Mouse (Mus musculus) thymus, adult 2 months (tissue): ENCODE measurements at regions not wholly inside any gene's neighbourhood (a gene's known extent, or its start where the extent isn't known, plus 50 kb on each side); places are given as distances from the start of the nearest gene placed in this dataset.

ENCODE experiments used
- DNase-seq: peaks from one replicate; pipeline ENCODE4 v3.0.0; 2021
- H3K27ac ChIP-seq: fragments of 200-500 bp; 2 replicates; pipeline ENCODE4 v1.5.1; 2012; ENCODE audit warnings: low read length, control low read depth; ENCODE audit not compliant: control insufficient read depth, insufficient read depth
- H3K27me3 ChIP-seq: fragments of 200-500 bp; 2 replicates; pipeline ENCODE4 v1.6.1; 2012; ENCODE audit warnings: mild to moderate bottlenecking, low read length, moderate library complexity, mixed read lengths; ENCODE audit not compliant: control insufficient read depth, insufficient read depth
- H3K36me3 ChIP-seq: fragments of 200-500 bp; 2 replicates; pipeline ENCODE4 v1.6.1; 2012; ENCODE audit warnings: mild to moderate bottlenecking, low read length, moderate library complexity; ENCODE audit not compliant: control insufficient read depth, insufficient read depth
- H3K4me1 ChIP-seq: fragments of 200-500 bp; replicated peaks from 2 replicates; pipeline ENCODE4 v1.6.1; 2012; ENCODE audit warnings: low read length; ENCODE audit not compliant: control insufficient read depth, insufficient read depth
- H3K4me3 ChIP-seq: fragments of 200-500 bp; 2 replicates; pipeline ENCODE4 v1.5.1; 2012; ENCODE audit warnings: mild to moderate bottlenecking, low read length, control low read depth, moderate library complexity; ENCODE audit not compliant: control insufficient read depth, insufficient read depth
- CTCF ChIP-seq: fragments of 200-500 bp; IDR thresholded peaks from 2 replicates; pipeline ENCODE4 v1.5.1; 2012; ENCODE audit warnings: mild to moderate bottlenecking, control low read depth, low read length, moderate library complexity, borderline replicate concordance; ENCODE audit not compliant: control insufficient read depth, poor library complexity, insufficient read depth; ENCODE audit errors: extremely low read depth
- POLR2A ChIP-seq: fragments of 200-500 bp; IDR thresholded peaks from 2 replicates; pipeline ENCODE4 v1.6.1; 2012; ENCODE audit warnings: mild to moderate bottlenecking, low read length, control low read depth, moderate library complexity; ENCODE audit not compliant: control insufficient read depth, poor library complexity, insufficient read depth; ENCODE audit errors: extremely low read depth
- WGBS: fragments of 180-500 bp; shearing (Covaris S2); methylation state at CpG from one replicate; pipeline ENCODE4 v1.1.7; 2018; 5-methylcytosine and 5-hydroxymethylcytosine counted together

- no peaks in the 10 kb centered on the region for H3K36me3 ChIP-seq
- no peaks in the 10 kb centered on the region for H3K4me1 ChIP-seq
- peak; percentile 3 for DNase-seq
- no peak overlapping the region for H3K4me3 ChIP-seq
- H3K27ac ChIP-seq = no peak overlapping the region
- no peaks in the 10 kb centered on the region for H3K27me3 ChIP-seq
- WGBS = 40% methylated on average over 9 of the region's 9 CpGs
- TF ChIP-seq POLR2A = no peak
- TF ChIP-seq CTCF = no peak
These were observed 221.1 kb upstream of the Ghitm start for GRCm38 (mm10) chr14:37355968-37356704.

- H3K36me3 ChIP-seq = no peaks in the 10 kb centered on the region
- no peak for DNase-seq
- no peaks in the 10 kb centered on the region for H3K27me3 ChIP-seq
- TF ChIP-seq POLR2A (no peak), CTCF (no peak)
- no peaks in the 10 kb centered on the region for H3K4me1 ChIP-seq
- 22% methylated on average over 4 of the region's 4 CpGs for WGBS
- H3K4me3 ChIP-seq = no peak overlapping the region
- no peak overlapping the region for H3K27ac ChIP-seq
These were observed 188.3 kb upstream of the Ghitm start for GRCm38 (mm10) chr14:37323392-37323791.

GRCm38 (mm10) chr14:37315239-37315895 is 180.3 kb upstream of the Ghitm start:
- Histone ChIP-seq H3K36me3 (no peaks in the 10 kb centered on the region), H3K4me1 (no peaks in the 10 kb centered on the region), H3K27me3 (no peaks in the 10 kb centered on the region), H3K27ac (no peak overlapping the region), H3K4me3 (no peak overlapping the region)
- TF ChIP-seq CTCF (no peak), POLR2A (no peak)
- WGBS = 95% methylated on average over 7 of the region's 7 CpGs
- DNase-seq = no peak

- Histone ChIP-seq H3K27ac (no peak overlapping the region), H3K4me1 (no peaks in the 10 kb centered on the region), H3K27me3 (no peaks in the 10 kb centered on the region), H3K4me3 (no peak overlapping the region), H3K36me3 (no peaks in the 10 kb centered on the region)
- TF ChIP-seq POLR2A (no peak), CTCF (no peak)
- DNase-seq = no peak
These were observed 178.8 kb upstream of the Ghitm start for GRCm38 (mm10) chr14:37313906-37314305.

- WGBS = 40% methylated on average over 3 of the region's 3 CpGs
- TF ChIP-seq POLR2A (no peak), CTCF (no peak)
- no peaks in the 10 kb centered on the region for H3K36me3 ChIP-seq
These were observed 177.8 kb upstream of the Ghitm start for GRCm38 (mm10) chr14:37312887-37313286.

GRCm38 (mm10) chr14:37306622-37307274 is 171.7 kb upstream of the Ghitm start:
- Histone ChIP-seq H3K27me3 (no peaks in the 10 kb centered on the region), H3K36me3 (no peaks in the 10 kb centered on the region), H3K27ac (no peak overlapping the region), H3K4me1 (no peaks in the 10 kb centered on the region), H3K4me3 (no peak overlapping the region)
- TF ChIP-seq POLR2A (no peak), CTCF (no peak)
- WGBS = 65% methylated on average over 2 of the region's 2 CpGs
- no peak for DNase-seq

More at GRCm38 (mm10) chr14:37312887-37313286, 177.8 kb upstream of the Ghitm start:
- no peaks in the 10 kb centered on the region for H3K4me1 ChIP-seq
- no peaks in the 10 kb centered on the region for H3K27me3 ChIP-seq
- no peak for DNase-seq
- no peak overlapping the region for H3K27ac ChIP-seq
- H3K4me3 ChIP-seq = no peak overlapping the region

GRCm38 (mm10) chr14:37298631-37299030 is 163.6 kb upstream of the Ghitm start:
- DNase-seq = no peak
- TF ChIP-seq CTCF (no peak), POLR2A (no peak)
- H3K4me1 ChIP-seq = no peaks in the 10 kb centered on the region

More at GRCm38 (mm10) chr14:37298631-37299030, 163.6 kb upstream of the Ghitm start:
- H3K36me3 ChIP-seq = no peaks in the 10 kb centered on the region
- no peaks in the 10 kb centered on the region for H3K27me3 ChIP-seq
- H3K27ac ChIP-seq = no peak overlapping the region
- H3K4me3 ChIP-seq = no peak overlapping the region
